Mouse (Mus musculus): ENCODE results near the gene Ccdc142.

GRCm38 (mm10) chr6:83118369-83118768, 17.0 kb downstream of the Ccdc142 start:
- no peak for TF ChIP-seq CTCF (IDR thresholded peaks at IDR 0.05; ENCODE audit: insufficient read depth, low read length)
- TF ChIP-seq POLR2A (IDR thresholded peaks at IDR 0.05; ENCODE audit: borderline replicate concordance, extremely low read depth, low read depth, low read length): 0 out of 2 replicates have a peak, but pooled peaks have one; percentile 30

Measured in lung, adult 2 months (tissue).